Mouse (Mus musculus): ENCODE measurements around the gene Bod1.

DNA sequence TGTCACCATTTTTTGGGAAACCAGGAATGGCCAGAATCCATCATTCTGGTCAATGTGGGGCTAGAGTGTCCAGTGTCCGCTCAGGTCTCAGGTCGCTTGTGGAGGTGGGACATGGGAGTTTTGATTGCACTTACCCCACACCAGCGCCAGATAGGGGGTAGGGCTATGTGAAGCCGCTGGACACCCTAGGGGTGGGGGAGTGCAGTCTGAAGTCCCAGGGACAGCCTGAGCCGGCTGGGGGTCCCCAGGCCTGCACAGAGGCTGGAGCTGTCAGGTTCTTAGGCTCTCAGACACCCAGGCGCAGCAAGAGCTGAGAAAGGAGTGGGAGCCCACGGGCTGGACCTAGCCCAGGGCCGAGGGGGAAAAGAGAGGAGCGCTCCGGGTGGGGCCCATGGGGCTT, 24.4 kb downstream of the Bod1 start:
- TF ChIP-seq CTCF (IDR thresholded peaks at IDR 0.05; ENCODE audit: extremely low read depth, insufficient read depth, low read length) (no peak), POLR2A (IDR thresholded peaks at IDR 0.05; ENCODE audit: extremely low read depth, insufficient read depth, low read length) (no peak)
